Mouse (Mus musculus) liver, adult 2 months (tissue): ENCODE data around the gene Selenom.

Experiments
- CTCF ChIP-seq: fragments of 200-500 bp; IDR thresholded peaks from 2 replicates; pipeline ENCODE4 v1.5.1; 2011; ENCODE audit warnings: low read depth, low read length, control low read depth
- POLR2A ChIP-seq: fragments of 200-500 bp; IDR thresholded peaks from 2 replicates; pipeline ENCODE4 v1.6.1; 2011; ENCODE audit warnings: low read length, control low read depth; ENCODE audit not compliant: insufficient read depth; ENCODE audit errors: extremely low read depth

DNA sequence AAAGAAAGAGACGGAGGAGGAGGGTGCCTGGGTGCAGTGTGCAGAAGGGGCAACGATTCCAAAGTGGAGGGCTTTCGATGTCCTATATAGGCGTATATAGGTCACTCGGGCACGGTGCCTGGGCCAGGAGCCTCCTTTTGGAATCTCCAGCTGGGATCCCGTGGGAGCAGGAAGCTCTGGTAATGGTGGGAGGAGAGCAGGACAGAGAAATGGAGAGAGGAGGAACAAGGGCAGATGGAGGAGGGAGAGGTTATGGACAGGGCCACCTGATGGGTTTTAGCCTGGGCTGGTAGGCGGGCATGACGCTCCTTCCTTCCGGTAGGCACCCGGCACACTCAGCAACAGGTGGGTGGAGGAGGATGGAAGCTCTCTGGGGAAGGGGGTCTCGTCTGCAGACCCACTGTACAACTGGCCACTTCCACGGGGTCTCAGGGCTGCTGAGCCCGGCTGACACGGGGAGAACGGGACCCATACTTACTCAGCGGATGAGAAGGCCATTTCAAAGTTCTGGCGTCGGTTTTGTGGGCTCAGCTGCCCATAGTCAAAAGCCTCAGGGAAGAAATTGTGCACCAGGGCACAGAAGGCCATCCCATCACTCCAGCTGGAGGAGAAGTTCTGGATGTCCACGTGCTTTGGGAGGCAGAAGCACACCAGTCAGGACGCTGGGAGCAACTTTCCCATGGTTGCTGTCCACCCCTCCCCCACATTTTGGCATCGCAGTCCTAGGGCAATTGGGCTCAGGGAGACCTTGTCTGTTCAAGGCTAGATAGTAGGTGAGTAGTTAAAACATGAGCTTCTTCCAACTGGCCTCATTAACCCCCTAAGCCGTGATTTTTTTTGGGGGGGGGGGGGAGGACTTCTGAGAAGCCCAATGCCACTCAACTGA, 7.1 kb downstream of the Selenom start:
- no peak for TF ChIP-seq POLR2A
- no peak for TF ChIP-seq CTCF
